Mouse (Mus musculus) hindbrain, embryonic 13.5 days (tissue): ENCODE data around the gene Senp3. TPM values are rescaled to one million over a fixed set of nuclear protein-coding genes. Genes with fewer than 3 reads are reported as not detected.
"Not testable (repeated sequence)": the region's sequence is repeated elsewhere in the genome, so short reads cannot be mapped to it uniquely, and the experiment has no call there.

Experiments
- ATAC-seq: fragments of 200-750 bp; cut with Nextera tagmentation; 2 replicates; pipeline ENCODE4 v1.8.0; 2017; ENCODE audit warnings: moderate TSS enrichment; ENCODE audit not compliant: low FRiP score
- H3K27ac ChIP-seq: fragments of 300-500 bp; sonication (generic); 2 replicates; pipeline ENCODE4 v1.5.1; 2015; ENCODE audit warnings: inconsistent platforms, mild to moderate bottlenecking, moderate library complexity
- H3K27me3 ChIP-seq: fragments of 300-500 bp; sonication (generic); 2 replicates; pipeline ENCODE4 v1.6.1; 2015; ENCODE audit warnings: mild to moderate bottlenecking, inconsistent platforms
- H3K36me3 ChIP-seq: fragments of 300-500 bp; sonication (generic); 2 replicates; pipeline ENCODE4 v1.6.1; 2015; ENCODE audit warnings: mild to moderate bottlenecking, inconsistent platforms
- H3K4me1 ChIP-seq: fragments of 300-500 bp; sonication (generic); replicated peaks from 2 replicates; pipeline ENCODE4 v1.6.1; 2015; ENCODE audit warnings: inconsistent platforms
- H3K4me2 ChIP-seq: fragments of 300-500 bp; sonication (generic); 2 replicates; pipeline ENCODE4 v1.6.1; 2015; ENCODE audit warnings: inconsistent platforms, mild to moderate bottlenecking, moderate library complexity
- H3K4me3 ChIP-seq: fragments of 300-500 bp; sonication (generic); 2 replicates; pipeline ENCODE4 v1.5.1; 2015; ENCODE audit warnings: mild to moderate bottlenecking, inconsistent platforms
- H3K9ac ChIP-seq: fragments of 300-500 bp; sonication (generic); 2 replicates; pipeline ENCODE4 v1.6.1; 2015; ENCODE audit warnings: mild to moderate bottlenecking, inconsistent platforms
- H3K9me3 ChIP-seq: fragments of 300-500 bp; sonication (generic); 2 replicates; pipeline ENCODE4 v1.6.1; 2016; ENCODE audit warnings: inconsistent platforms
- WGBS: fragments of 180-500 bp; shearing (Covaris S2); methylation state at CpG from one replicate; pipeline ENCODE4 v1.1.7; 2015; 5-methylcytosine and 5-hydroxymethylcytosine counted together
- polyA plus RNA-seq: library from polyadenylated mRNA; unstranded; fragments of >200 nt; fragmentation: Nextera tagmentation; extraction: Ambion mirVana; gene quantifications from 2 replicates; pipeline ENCODE4 v1.2.1, GENCODE M21; 2015

The Senp3 gene
- polyA plus RNA-seq, 1 experiment from 2014 or later = 94.7 TPM

DNA sequence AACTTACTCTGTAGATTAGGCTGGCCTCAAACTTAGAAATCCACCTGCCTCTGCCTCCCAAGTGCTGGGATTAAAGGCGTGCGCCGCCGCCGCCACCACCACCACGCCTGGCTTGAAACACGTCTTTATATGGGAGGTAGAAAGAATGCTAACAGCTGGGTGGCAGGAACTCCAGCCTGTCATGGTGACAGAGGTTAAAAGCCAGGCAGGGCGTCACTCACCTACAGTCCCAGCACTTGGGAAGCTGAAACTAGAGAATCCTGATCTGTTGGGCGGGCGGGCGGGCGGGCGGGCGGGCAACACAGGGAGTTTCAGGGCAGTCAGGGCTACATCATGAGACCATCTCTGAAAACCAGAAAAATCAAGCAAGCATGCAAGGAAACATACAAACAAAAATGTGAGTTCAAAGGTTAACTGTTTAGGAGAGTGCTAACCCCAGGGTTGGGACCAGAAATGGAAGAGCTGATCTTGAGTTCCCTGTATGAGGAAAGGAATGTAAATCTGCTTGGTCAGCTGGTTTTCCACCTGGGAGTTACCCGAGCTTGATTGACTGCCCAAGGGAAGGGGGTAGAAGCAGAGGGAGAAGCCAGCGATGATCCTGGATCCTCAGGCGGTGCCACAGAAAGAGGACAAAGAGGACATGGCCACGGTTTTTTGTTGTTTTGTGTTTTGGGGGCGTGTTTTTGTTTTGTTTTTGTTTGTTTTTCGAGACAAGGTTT, 31.2 kb upstream of the Senp3 start:
- Histone ChIP-seq H3K27ac (no peak overlapping the region), H3K4me1 (peaks cover 6% of the 10 kb centered on the region; the same call in 1 of the 2 replicates), H3K4me3 (no peak overlapping the region), H3K4me2 (no peak overlapping the region), H3K9me3 (no peaks in the 10 kb centered on the region), H3K36me3 (no peaks in the 10 kb centered on the region), H3K9ac (no peak overlapping the region), H3K27me3 (no peaks in the 10 kb centered on the region)
- 75% methylated on average over 20 of the region's 20 CpGs for WGBS
- ATAC-seq = no peak

DNA sequence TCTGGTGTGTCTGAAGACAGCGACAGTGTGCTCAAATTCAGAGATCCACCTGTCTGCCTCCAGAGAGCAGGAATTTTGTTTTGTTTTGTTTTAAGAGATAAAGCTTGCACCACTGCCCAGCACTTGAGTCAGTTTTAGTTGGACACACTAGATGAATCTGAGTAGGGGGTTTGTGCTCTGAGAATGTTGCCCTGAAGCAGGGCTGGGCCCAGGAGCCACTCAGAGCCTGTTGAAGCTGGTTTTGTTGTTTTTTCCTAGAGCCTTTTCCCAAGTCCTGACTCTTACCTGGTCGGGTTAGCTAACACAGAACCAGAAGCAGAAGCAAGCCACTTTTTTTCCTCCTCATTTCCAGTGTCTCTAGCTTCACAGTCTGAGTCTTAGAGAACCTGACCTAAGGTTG, 29.2 kb upstream of the Senp3 start:
- Histone ChIP-seq H3K36me3 (no peaks in the 10 kb centered on the region), H3K4me2 (no peak overlapping the region), H3K9ac (no peak overlapping the region), H3K4me3 (no peak overlapping the region), H3K4me1 (peaks cover 6% of the 10 kb centered on the region; the same call in 1 of the 2 replicates), H3K27me3 (no peaks in the 10 kb centered on the region), H3K9me3 (no peaks in the 10 kb centered on the region), H3K27ac (no peak overlapping the region)
- no peak for ATAC-seq
- WGBS = 84% methylated on average over 2 of the region's 2 CpGs

DNA sequence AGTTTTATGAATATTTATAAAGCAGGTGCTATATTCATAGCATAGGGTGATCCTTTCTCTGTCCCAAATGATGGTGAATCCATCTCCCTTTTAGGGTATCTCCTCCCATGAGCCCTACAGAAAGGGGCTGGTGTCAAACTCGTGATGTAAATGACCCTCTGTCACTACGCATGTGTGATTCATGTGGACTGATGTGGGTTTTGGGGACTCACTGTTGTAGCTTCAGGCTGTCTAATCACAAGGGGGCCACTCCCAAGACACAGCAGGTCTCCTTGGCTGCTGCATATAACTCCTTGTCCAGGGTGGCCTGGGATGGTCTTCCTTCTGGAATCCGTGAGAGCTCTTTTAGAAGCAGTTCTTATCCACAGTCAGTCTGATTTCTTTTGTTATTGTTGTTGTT, 28.6 kb upstream of the Senp3 start:
- no peaks in the 10 kb centered on the region for H3K27me3 ChIP-seq
- H3K4me3 ChIP-seq = no peak overlapping the region
- H3K27ac ChIP-seq = no peak overlapping the region
- 77% methylated on average over 3 of the region's 3 CpGs for WGBS
- H3K4me1 ChIP-seq = peaks cover 3% of the 10 kb centered on the region; the same call in 1 of the 2 replicates
- ATAC-seq = no peak
- no peaks in the 10 kb centered on the region for H3K9me3 ChIP-seq
- H3K9ac ChIP-seq = no peak overlapping the region
- no peak overlapping the region for H3K4me2 ChIP-seq
- H3K36me3 ChIP-seq = no peaks in the 10 kb centered on the region

DNA sequence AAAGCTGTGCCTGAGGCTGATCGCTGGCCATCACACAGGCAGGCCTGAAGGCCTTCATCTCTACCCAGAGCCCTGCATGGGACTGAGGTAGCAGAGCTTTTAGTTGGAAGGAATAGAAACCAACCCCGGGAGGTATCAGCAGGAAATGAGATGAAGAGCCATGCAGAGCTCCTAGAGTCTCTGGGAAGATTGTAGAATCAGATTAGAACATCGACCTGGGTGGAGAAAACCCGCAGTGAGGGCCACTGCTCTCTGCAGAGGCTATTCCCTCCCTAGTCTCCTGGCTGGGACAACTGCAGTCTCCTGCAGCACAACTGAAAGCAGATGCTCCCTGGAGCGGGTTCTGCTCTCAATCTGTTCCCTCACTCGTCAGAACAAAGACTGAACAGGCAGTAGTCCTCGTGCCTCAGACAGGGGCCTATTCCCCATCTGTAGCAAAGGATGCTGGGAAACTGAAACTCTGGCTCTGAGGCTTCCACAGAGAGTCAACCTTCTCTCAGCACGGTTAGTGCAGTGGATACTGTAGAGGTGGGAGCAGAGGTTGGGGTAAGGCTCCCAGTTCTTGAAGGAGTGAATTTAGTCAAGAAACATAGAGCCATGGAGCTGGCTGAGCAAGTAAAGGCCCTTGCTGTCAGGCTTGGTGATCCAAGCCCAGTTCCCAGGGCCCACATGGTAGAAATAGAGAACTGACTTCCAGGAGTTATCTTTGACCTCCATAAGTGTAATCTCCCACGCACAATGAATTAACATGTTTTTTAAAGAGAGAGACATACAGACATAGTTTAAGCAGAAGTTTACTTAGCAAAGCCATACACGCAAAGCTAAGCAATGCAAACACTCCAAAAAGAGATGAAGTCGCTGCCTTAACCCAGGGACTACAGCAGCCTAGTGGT, 27.9 kb upstream of the Senp3 start:
- 61% methylated on average over 11 of the region's 11 CpGs for WGBS
- Histone ChIP-seq H3K4me2 (no peak overlapping the region), H3K27me3 (no peaks in the 10 kb centered on the region), H3K36me3 (no peaks in the 10 kb centered on the region), H3K4me3 (no peak overlapping the region), H3K9me3 (no peaks in the 10 kb centered on the region), H3K9ac (no peak overlapping the region), H3K27ac (no peak overlapping the region), H3K4me1 (peaks cover 3% of the 10 kb centered on the region; the same call in 1 of the 2 replicates)
- no peak for ATAC-seq

DNA sequence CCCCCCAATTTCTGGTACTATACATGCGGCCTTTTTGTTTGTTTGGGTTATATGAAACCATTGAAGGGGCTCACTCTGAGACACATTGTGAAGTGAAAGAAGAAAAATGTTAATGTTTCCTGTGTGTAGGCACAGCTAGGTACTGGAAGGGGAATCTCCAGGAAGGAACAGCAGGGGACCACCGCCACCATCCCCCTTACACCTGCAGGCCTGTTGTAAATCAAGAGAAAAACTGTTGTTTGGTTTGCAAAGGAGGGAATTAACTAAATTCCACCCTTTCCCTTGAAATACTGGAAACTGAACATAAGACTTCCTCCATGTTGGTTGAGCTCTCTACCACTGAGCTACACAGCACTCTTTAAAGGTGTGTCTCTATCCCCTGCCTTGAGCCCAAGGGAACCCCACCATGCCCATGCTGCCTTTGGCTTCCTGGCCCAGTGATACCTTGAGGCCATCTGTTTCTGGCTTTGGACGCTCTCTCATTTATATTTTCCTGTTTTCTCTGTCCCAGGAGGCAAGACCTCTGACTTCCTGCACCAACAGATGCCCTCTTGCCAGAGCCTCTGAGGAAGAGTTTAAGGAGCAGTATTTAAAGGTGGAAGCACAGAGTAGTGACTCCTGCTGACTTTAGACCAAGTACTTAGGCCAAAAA, 26.9 kb upstream of the Senp3 start:
- no peak for ATAC-seq
- no peaks in the 10 kb centered on the region for H3K36me3 ChIP-seq
- no peak overlapping the region for H3K9ac ChIP-seq
- no peak overlapping the region for H3K4me3 ChIP-seq
- H3K9me3 ChIP-seq = no peaks in the 10 kb centered on the region
- H3K4me2 ChIP-seq = no peak overlapping the region
- no peaks in the 10 kb centered on the region for H3K27me3 ChIP-seq
- 79% methylated on average over 3 of the region's 3 CpGs for WGBS
- no peak overlapping the region for H3K27ac ChIP-seq
- H3K4me1 ChIP-seq = peaks cover 3% of the 10 kb centered on the region; the same call in 1 of the 2 replicates

DNA sequence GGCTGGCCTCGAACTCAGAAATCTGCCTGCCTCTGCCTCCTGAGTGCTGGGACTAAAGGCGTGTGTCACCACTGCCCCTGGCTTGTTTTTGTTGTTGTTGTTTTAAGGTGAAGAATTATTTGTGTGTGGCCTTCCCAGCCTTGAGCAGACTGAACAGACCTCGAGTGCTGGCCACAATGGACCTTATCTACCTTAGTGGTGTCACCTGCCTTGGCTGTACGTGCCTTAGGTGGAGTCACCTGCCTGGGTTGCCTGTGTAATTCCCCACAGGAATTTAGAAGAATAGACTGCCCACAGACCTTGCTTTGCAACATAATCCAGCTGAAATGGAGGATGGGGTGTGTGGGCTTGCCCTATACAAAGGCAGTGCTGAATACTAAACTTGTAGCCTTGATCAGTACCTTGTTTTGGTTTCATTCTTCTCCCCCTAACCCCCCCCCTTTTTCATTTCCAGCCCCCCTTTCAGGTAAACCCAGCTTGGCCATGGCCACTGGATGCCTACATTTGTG, 26.0 kb upstream of the Senp3 start:
- no peak overlapping the region for H3K9ac ChIP-seq
- 87% methylated on average over 4 of the region's 4 CpGs for whole genome bisulfite sequencing
- ATAC-seq = no peak

DNA sequence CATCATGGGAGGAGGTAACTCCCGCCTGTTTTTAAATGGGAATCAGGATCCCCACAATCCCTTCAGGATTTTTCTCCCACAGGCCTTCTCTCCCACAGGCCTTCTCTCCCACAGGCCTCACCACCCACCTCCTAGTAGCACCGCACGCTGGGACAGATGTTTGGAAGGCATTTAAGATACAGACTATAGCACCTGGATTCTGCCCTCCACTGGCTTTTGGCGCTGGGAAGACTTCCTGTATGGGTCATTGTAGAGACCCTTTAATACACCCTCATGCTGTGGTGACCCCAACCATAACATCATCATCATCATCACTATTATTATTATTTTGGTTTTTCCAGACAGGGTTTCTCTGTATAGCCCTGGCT, 25.6 kb upstream of the Senp3 start:
- H3K27ac ChIP-seq = no peak overlapping the region
- H3K4me1 ChIP-seq = peaks cover 3% of the 10 kb centered on the region; the same call in 1 of the 2 replicates
- WGBS = 80% methylated on average over 4 of the region's 4 CpGs

More for the DNA sequence above, 26.0 kb upstream of the Senp3 start:
- peaks cover 3% of the 10 kb centered on the region; the same call in 1 of the 2 replicates for H3K4me1 ChIP-seq
- H3K27ac ChIP-seq = no peak overlapping the region
- no peaks in the 10 kb centered on the region for H3K9me3 ChIP-seq
- no peak overlapping the region for H3K4me2 ChIP-seq
- H3K4me3 ChIP-seq = no peak overlapping the region
- H3K36me3 ChIP-seq = no peaks in the 10 kb centered on the region
- H3K27me3 ChIP-seq = no peaks in the 10 kb centered on the region

DNA sequence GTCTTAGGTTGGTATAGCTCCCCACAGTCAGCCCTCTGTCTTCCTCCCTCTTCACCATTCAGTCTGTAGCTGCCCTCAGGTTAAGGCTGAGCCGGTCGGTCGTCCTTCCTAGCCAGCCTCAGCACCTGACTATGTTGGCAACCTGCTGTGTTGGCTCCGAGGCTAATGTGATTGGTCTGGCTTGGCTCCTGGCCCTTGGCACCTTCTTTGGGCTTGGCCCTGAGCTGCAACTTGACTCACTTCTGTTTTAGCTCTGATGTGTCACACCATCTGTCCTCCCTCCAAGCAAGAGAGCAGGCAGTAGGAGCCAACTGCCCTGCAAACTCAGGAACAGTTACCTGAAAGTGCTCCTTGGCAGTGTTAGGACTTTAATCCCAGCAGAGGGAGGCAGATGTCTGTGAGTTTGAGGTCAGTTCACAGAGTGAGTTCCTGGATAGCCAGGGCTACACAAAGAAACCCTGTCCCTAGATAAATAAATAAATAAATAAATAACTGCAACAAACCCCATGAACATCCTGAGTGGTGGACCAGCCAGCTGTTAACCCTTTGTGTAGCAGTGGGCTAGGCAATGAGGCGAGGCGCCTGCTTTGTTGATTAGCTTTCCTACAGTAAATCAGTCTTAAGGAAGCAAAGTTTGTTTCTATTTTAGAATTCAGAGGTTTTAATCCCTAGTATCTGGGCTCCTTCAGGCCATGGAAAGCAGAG, 25.0 kb upstream of the Senp3 start:
- H3K36me3 ChIP-seq = no peaks in the 10 kb centered on the region
- no peak overlapping the region for H3K27ac ChIP-seq
- no peak overlapping the region for H3K4me3 ChIP-seq
- no peaks in the 10 kb centered on the region for H3K9me3 ChIP-seq
- no peak for ATAC-seq
- no peaks in the 10 kb centered on the region for H3K27me3 ChIP-seq
- H3K4me1 ChIP-seq = peaks cover 3% of the 10 kb centered on the region; the same call in 1 of the 2 replicates
- H3K4me2 ChIP-seq = no peak overlapping the region
- no peak overlapping the region for H3K9ac ChIP-seq
- 49% methylated on average over 6 of the region's 6 CpGs for WGBS

More for the DNA sequence above, 25.6 kb upstream of the Senp3 start:
- no peak for ATAC-seq
- no peak overlapping the region for H3K4me2 ChIP-seq
- H3K4me3 ChIP-seq = no peak overlapping the region
- no peak overlapping the region for H3K9ac ChIP-seq
- no peaks in the 10 kb centered on the region for H3K36me3 ChIP-seq
- H3K27me3 ChIP-seq = no peaks in the 10 kb centered on the region
- H3K9me3 ChIP-seq = no peaks in the 10 kb centered on the region

DNA sequence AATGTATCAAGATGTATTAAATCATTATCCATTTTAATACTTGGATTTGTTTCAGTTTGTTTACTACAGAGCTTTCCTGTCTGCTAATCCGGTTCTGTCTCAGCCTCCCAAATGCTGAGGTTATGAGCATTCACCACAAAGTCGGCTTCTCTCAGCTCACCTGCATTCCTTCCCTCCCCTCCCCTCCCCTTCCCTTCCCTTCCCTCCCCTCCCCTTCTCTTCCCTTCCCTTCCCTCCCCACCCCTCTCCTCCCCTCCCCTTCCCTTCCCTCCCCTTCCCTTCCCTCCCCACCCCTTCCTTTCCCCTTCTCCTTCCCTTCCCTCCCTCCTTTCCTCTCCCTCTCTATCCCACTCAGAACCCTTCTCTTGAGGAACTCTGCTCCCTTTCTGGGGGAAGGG, 22.7 kb upstream of the Senp3 start:
- Histone ChIP-seq H3K4me2 (no peak overlapping the region), H3K27ac (no peak overlapping the region), H3K4me1 (peaks cover under 1% of the 10 kb centered on the region; the same call in 1 of the 2 replicates), H3K9me3 (no peaks in the 10 kb centered on the region), H3K4me3 (no peak overlapping the region), H3K36me3 (no peaks in the 10 kb centered on the region), H3K9ac (no peak overlapping the region), H3K27me3 (peaks cover 4% of the 10 kb centered on the region; the same call in 1 of the 2 replicates)
- no peak for ATAC-seq
- 50% methylated on average over 2 of the region's 2 CpGs for WGBS

DNA sequence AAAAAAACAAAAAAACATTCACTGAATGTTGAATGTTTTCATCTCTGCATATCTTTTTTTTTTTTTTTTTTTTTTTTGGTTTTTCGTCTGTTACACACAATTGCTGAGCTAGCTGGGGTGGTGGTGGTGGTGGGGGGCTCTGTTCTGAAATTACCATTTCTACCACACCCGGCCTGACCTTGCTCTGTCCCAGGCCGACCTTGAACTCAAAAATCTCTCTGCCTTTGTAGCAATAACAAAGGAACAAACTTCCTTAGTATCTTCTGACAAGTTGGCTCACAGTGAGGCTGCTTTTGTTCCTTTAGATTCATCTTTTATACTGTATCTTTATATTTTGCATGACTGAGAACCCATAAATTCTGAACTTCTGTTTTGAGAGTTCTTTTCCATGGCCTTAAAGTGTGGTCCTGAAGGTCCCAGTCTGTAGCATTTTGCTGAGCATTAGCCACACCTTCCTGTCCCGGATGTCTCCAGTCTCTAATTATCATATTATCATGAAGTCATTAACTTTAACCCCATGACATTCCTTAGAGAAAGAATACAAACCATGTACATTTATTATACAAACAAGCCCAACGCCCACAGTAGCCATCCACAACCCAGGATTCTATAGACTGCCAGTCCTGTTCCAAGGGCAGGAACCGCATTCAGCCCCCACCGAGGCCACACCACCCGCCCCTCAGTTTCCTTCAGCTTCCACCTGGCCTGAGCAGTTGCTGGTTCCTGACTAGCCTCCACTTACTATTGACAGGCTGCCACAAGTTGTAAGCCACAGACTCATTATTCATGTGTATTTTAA, 22.1 kb upstream of the Senp3 start:
- 72% methylated on average over 8 of the region's 8 CpGs for WGBS
- Histone ChIP-seq H3K4me1 (no peaks in the 10 kb centered on the region), H3K4me3 (no peak overlapping the region), H3K4me2 (no peak overlapping the region), H3K27me3 (peaks cover 4% of the 10 kb centered on the region; the same call in 1 of the 2 replicates), H3K27ac (no peak overlapping the region), H3K9me3 (no peaks in the 10 kb centered on the region), H3K36me3 (no peaks in the 10 kb centered on the region), H3K9ac (no peak overlapping the region)
- no peak for ATAC-seq

DNA sequence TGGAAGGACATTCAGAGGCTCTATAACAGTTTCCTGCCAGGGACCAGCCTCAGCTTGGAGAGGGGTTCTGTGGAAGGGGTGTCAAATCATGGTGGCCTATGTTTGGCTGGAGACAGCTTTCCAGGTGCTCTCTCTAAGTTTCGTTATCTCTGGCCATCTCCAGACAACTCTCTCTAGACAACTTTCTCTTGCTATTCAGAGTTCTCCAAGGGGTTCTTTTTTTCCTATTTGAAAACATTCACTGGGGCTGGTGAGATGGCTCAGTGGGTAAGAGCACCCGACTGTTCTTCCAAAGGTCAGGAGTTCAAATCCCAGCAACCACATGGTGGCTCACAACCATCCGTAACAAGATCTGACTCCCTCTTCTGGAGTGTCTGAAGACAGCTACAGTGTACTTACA, 21.5 kb upstream of the Senp3 start:
- not testable (repeated sequence) for H3K9me3 ChIP-seq, H3K36me3 ChIP-seq, ATAC-seq, H3K9ac ChIP-seq, H3K4me2 ChIP-seq, H3K4me1 ChIP-seq, H3K27me3 ChIP-seq, H3K27ac ChIP-seq, H3K4me3 ChIP-seq
- WGBS = 69% methylated on average over 3 of the region's 3 CpGs
